Mouse (Mus musculus): Measurements from ENCODE around the gene Sstr4. TPM values are rescaled to one million over a fixed set of nuclear protein-coding genes. Genes with fewer than 3 reads are reported as not detected.

Gene Sstr4
- polyA plus RNA-seq, 1 experiment from 2014 or later = 2.4 TPM

- no peaks in the 10 kb centered on the region for H3K4me1 ChIP-seq
- no peaks in the 10 kb centered on the region for H3K27me3 ChIP-seq
- H3K27ac ChIP-seq (replicated peaks) = no peak overlapping the region
- 78% methylated on average over 10 of the region's 10 CpGs for WGBS
- H3K4me3 ChIP-seq = no peak overlapping the region
- no peaks in the 10 kb centered on the region for H3K36me3 ChIP-seq
- no peak overlapping the region for H3K4me2 ChIP-seq (replicated peaks)
- ATAC-seq (ENCODE audit: low FRiP score, low read depth) = no peak
- no peak overlapping the region for H3K9ac ChIP-seq (replicated peaks)
- no peaks in the 10 kb centered on the region for H3K9me3 ChIP-seq
Observed at GRCm38 (mm10) chr2:148375326-148376150, 19.6 kb upstream of the Sstr4 start.

- no peaks in the 10 kb centered on the region for H3K9me3 ChIP-seq
- H3K4me2 ChIP-seq (replicated peaks) = no peak overlapping the region
Observed at GRCm38 (mm10) chr2:148378817-148379342, 16.3 kb upstream of the Sstr4 start.

GRCm38 (mm10) chr2:148379899-148380413, 15.2 kb upstream of the Sstr4 start:
- H3K36me3 ChIP-seq = no peaks in the 10 kb centered on the region
- no peaks in the 10 kb centered on the region for H3K27me3 ChIP-seq
- WGBS = 96% methylated on average over 1 of the region's 1 CpGs
- H3K4me3 ChIP-seq = no peak overlapping the region
- H3K27ac ChIP-seq (replicated peaks) = no peak overlapping the region
- no peaks in the 10 kb centered on the region for H3K4me1 ChIP-seq
- no peak for ATAC-seq (ENCODE audit: low FRiP score, low read depth)
- H3K9me3 ChIP-seq = no peaks in the 10 kb centered on the region
- H3K4me2 ChIP-seq (replicated peaks) = no peak overlapping the region
- no peak overlapping the region for H3K9ac ChIP-seq (replicated peaks)

More at GRCm38 (mm10) chr2:148378817-148379342, 16.3 kb upstream of the Sstr4 start:
- no peak overlapping the region for H3K9ac ChIP-seq (replicated peaks)
- no peaks in the 10 kb centered on the region for H3K36me3 ChIP-seq
- no peak for ATAC-seq (ENCODE audit: low FRiP score, low read depth)
- WGBS = 81% methylated on average over 1 of the region's 1 CpGs
- H3K4me3 ChIP-seq = no peak overlapping the region
- H3K27me3 ChIP-seq = no peaks in the 10 kb centered on the region
- no peaks in the 10 kb centered on the region for H3K4me1 ChIP-seq
- no peak overlapping the region for H3K27ac ChIP-seq (replicated peaks)

GRCm38 (mm10) chr2:148381076-148381475, 14.1 kb upstream of the Sstr4 start:
- Histone ChIP-seq H3K27ac (replicated peaks) (no peak overlapping the region), H3K9ac (replicated peaks) (no peak overlapping the region), H3K4me2 (replicated peaks) (no peak overlapping the region), H3K4me1 (no peaks in the 10 kb centered on the region), H3K36me3 (no peaks in the 10 kb centered on the region), H3K27me3 (no peaks in the 10 kb centered on the region), H3K9me3 (no peaks in the 10 kb centered on the region), H3K4me3 (no peak overlapping the region)
- 90% methylated on average over 2 of the region's 2 CpGs for WGBS
- ATAC-seq (ENCODE audit: low FRiP score, low read depth) = no peak

GRCm38 (mm10) chr2:148386476-148386875, 8.7 kb upstream of the Sstr4 start:
- H3K4me2 ChIP-seq (replicated peaks) = no peak overlapping the region
- 89% methylated on average over 3 of the region's 3 CpGs for WGBS
- H3K4me3 ChIP-seq = no peak overlapping the region
- no peaks in the 10 kb centered on the region for H3K36me3 ChIP-seq
- H3K4me1 ChIP-seq = no peaks in the 10 kb centered on the region
- H3K9ac ChIP-seq (replicated peaks) = no peak overlapping the region
- no peaks in the 10 kb centered on the region for H3K27me3 ChIP-seq
- no peaks in the 10 kb centered on the region for H3K9me3 ChIP-seq
- no peak for ATAC-seq (ENCODE audit: low FRiP score, low read depth)
- H3K27ac ChIP-seq (replicated peaks) = no peak overlapping the region

- Histone ChIP-seq H3K9ac (replicated peaks) (no peak overlapping the region), H3K4me1 (no peaks in the 10 kb centered on the region), H3K27me3 (no peaks in the 10 kb centered on the region), H3K36me3 (no peaks in the 10 kb centered on the region), H3K4me3 (no peak overlapping the region), H3K4me2 (replicated peaks) (no peak overlapping the region), H3K9me3 (no peaks in the 10 kb centered on the region), H3K27ac (replicated peaks) (no peak overlapping the region)
- ATAC-seq (ENCODE audit: low FRiP score, low read depth) = no peak
- WGBS = 90% methylated on average over 2 of the region's 2 CpGs
Observed at GRCm38 (mm10) chr2:148386927-148387326, 8.2 kb upstream of the Sstr4 start.

GRCm38 (mm10) chr2:148387652-148388581, 7.2 kb upstream of the Sstr4 start:
- ATAC-seq (ENCODE audit: low FRiP score, low read depth) = no peak
- no peaks in the 10 kb centered on the region for H3K36me3 ChIP-seq
- 79% methylated on average over 6 of the region's 6 CpGs for WGBS
- H3K4me1 ChIP-seq = no peaks in the 10 kb centered on the region
- H3K27me3 ChIP-seq = no peaks in the 10 kb centered on the region
- H3K4me3 ChIP-seq = no peak overlapping the region
- H3K27ac ChIP-seq (replicated peaks) = no peak overlapping the region
- H3K4me2 ChIP-seq (replicated peaks) = no peak overlapping the region
- no peaks in the 10 kb centered on the region for H3K9me3 ChIP-seq
- no peak overlapping the region for H3K9ac ChIP-seq (replicated peaks)

GRCm38 (mm10) chr2:148393149-148393548, 2.0 kb upstream of the Sstr4 start:
- Histone ChIP-seq H3K27me3 (peaks cover 44% of the 10 kb centered on the region), H3K27ac (replicated peaks) (no peak overlapping the region), H3K4me2 (replicated peaks) (no peak overlapping the region), H3K36me3 (no peaks in the 10 kb centered on the region), H3K9ac (replicated peaks) (no peak overlapping the region), H3K4me1 (peaks cover 10% of the 10 kb centered on the region), H3K9me3 (no peaks in the 10 kb centered on the region), H3K4me3 (no peak overlapping the region)
- ATAC-seq (ENCODE audit: low FRiP score, low read depth) = no peak
- WGBS = 86% methylated on average over 1 of the region's 1 CpGs

GRCm38 (mm10) chr2:148393846-148394245, 1.3 kb upstream of the Sstr4 start:
- Histone ChIP-seq H3K36me3 (no peaks in the 10 kb centered on the region), H3K4me2 (replicated peaks) (no peak overlapping the region), H3K4me1 (peaks cover 10% of the 10 kb centered on the region), H3K9ac (replicated peaks) (no peak overlapping the region), H3K4me3 (no peak overlapping the region), H3K27me3 (peaks cover 44% of the 10 kb centered on the region), H3K27ac (replicated peaks) (no peak overlapping the region), H3K9me3 (no peaks in the 10 kb centered on the region)
- no peak for ATAC-seq (ENCODE audit: low FRiP score, low read depth)

- WGBS = 72% methylated on average over 10 of the region's 10 CpGs
- Histone ChIP-seq H3K4me1 (peaks cover 10% of the 10 kb centered on the region), H3K4me2 (replicated peaks) (peak overlapping the region; percentile 89), H3K36me3 (no peaks in the 10 kb centered on the region), H3K9me3 (no peaks in the 10 kb centered on the region), H3K27me3 (peaks cover 44% of the 10 kb centered on the region), H3K4me3 (no peak overlapping the region), H3K27ac (replicated peaks) (no peak overlapping the region), H3K9ac (replicated peaks) (no peak overlapping the region)
- ATAC-seq (ENCODE audit: low FRiP score, low read depth) = no peak
Observed at GRCm38 (mm10) chr2:148396209-148396608, 1.1 kb downstream of the Sstr4 start.

GRCm38 (mm10) chr2:148397015-148397783, 2.1 kb downstream of the Sstr4 start:
- ATAC-seq (ENCODE audit: low FRiP score, low read depth) = no peak
- no peaks in the 10 kb centered on the region for H3K36me3 ChIP-seq
- peaks cover 44% of the 10 kb centered on the region for H3K27me3 ChIP-seq
- 69% methylated on average over 11 of the region's 11 CpGs for WGBS
- H3K4me2 ChIP-seq (replicated peaks) = no peak overlapping the region
- peaks cover 10% of the 10 kb centered on the region for H3K4me1 ChIP-seq
- H3K9ac ChIP-seq (replicated peaks) = no peak overlapping the region
- H3K9me3 ChIP-seq = no peaks in the 10 kb centered on the region
- no peak overlapping the region for H3K4me3 ChIP-seq
- H3K27ac ChIP-seq (replicated peaks) = no peak overlapping the region

Measured in midbrain, embryonic 12.5 days (tissue).